Mouse (Mus musculus) hindbrain, embryonic 11.5 days (tissue): Measurements from ENCODE around the gene Sspn. TPM values are rescaled to one million over a fixed set of nuclear protein-coding genes. Genes with fewer than 3 reads are reported as not detected.

Experiments
- ATAC-seq: fragments of 200-750 bp; cut with Nextera tagmentation; 2 replicates; pipeline ENCODE4 v1.8.0; 2017; ENCODE audit warnings: mild to moderate bottlenecking, moderate TSS enrichment, moderate library complexity; ENCODE audit not compliant: low FRiP score
- DNase-seq: peaks from one replicate; pipeline ENCODE4 v3.0.0-alpha.2; 2015; ENCODE audit warnings: low spot score
- H3K27ac ChIP-seq: fragments of 300-500 bp; sonication (generic); 2 replicates; pipeline ENCODE4 v1.5.1; 2014; ENCODE audit warnings: mild to moderate bottlenecking, low read depth, low read length
- H3K27me3 ChIP-seq: fragments of 300-500 bp; sonication (generic); 2 replicates; pipeline ENCODE4 v1.6.1; 2014; ENCODE audit warnings: mild to moderate bottlenecking, low read length, moderate library complexity, mixed read lengths; ENCODE audit not compliant: control insufficient read depth, insufficient read depth
- H3K36me3 ChIP-seq: fragments of 300-500 bp; sonication (generic); 2 replicates; pipeline ENCODE4 v1.6.1; 2014; ENCODE audit warnings: mild to moderate bottlenecking, low read length, moderate library complexity, mixed read lengths; ENCODE audit not compliant: control insufficient read depth, insufficient read depth
- H3K4me1 ChIP-seq: fragments of 300-500 bp; sonication (generic); replicated peaks from 2 replicates; pipeline ENCODE4 v1.6.1; 2014; ENCODE audit warnings: low read length, mixed read lengths; ENCODE audit not compliant: control insufficient read depth, insufficient read depth
- H3K4me2 ChIP-seq: fragments of 300-500 bp; sonication (generic); replicated peaks from 2 replicates; pipeline ENCODE4 v1.6.1; 2014; ENCODE audit warnings: mild to moderate bottlenecking, low read depth, low read length
- H3K4me3 ChIP-seq: fragments of 300-500 bp; sonication (generic); 2 replicates; pipeline ENCODE4 v1.5.1; 2014; ENCODE audit warnings: low read depth, low read length
- H3K9ac ChIP-seq: fragments of 300-500 bp; sonication (generic); 2 replicates; pipeline ENCODE4 v1.6.1; 2014; ENCODE audit warnings: low read depth, low read length
- H3K9me3 ChIP-seq: fragments of 300-500 bp; sonication (generic); 2 replicates; pipeline ENCODE4 v1.6.1; 2016; ENCODE audit warnings: low read length; ENCODE audit not compliant: control insufficient read depth
- WGBS: fragments of 180-500 bp; shearing (Covaris S2); extraction: QIAGEN DNeasy Blood & Tissue Kit; methylation state at CpG from one replicate; pipeline ENCODE4 v1.1.7; 2014; 5-methylcytosine and 5-hydroxymethylcytosine counted together
- polyA plus RNA-seq: library from polyadenylated mRNA; unstranded; fragments of >200 nt; fragmentation: Nextera tagmentation; extraction: Ambion mirVana; gene quantifications from 2 replicates; pipeline ENCODE4 v1.2.1, GENCODE M21; 2014

Sspn gene
- polyA plus RNA-seq, 1 experiment from 2014 or later, result 2.3 TPM

GRCm38 (mm10) chr6:145942263-145942966 lies 11.0 kb downstream of the Sspn start:
- no peaks in the 10 kb centered on the region for H3K4me1 ChIP-seq
- DNase-seq, result no peak

DNA sequence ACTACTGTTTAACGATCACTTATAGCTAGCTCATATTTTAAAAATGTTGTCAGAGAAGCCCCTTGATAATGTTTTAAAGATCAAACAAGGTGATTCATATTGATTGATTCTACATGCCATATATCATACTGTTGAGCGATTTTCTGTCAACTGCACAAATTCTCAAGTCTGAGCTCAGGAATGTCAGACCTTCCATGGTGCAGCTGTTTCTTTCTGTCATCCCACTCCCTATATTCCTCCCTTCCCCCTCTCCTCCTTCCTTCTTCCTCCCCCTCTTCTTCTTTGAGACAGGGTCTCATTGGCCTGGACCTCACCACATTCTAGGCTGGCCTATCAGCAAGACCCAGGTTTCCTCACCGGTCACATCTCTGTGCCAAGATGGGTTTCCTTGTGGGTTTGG lies 12.0 kb downstream of the Sspn start:
- H3K27me3 ChIP-seq, result no peaks in the 10 kb centered on the region
- H3K4me3 ChIP-seq, result no peak overlapping the region
- no peaks in the 10 kb centered on the region for H3K36me3 ChIP-seq
- H3K27ac ChIP-seq, result no peak overlapping the region
- H3K9ac ChIP-seq, result no peak overlapping the region
- 85% methylated on average over 3 of the region's 3 CpGs for WGBS
- ATAC-seq, result no peak
- H3K4me2 ChIP-seq, result no peak overlapping the region
- no peaks in the 10 kb centered on the region for H3K4me1 ChIP-seq
- DNase-seq, result no peak
- H3K9me3 ChIP-seq, result no peaks in the 10 kb centered on the region

More at GRCm38 (mm10) chr6:145942263-145942966, 11.0 kb downstream of the Sspn start:
- Histone ChIP-seq H3K4me2 (no peak overlapping the region), H3K9me3 (no peaks in the 10 kb centered on the region), H3K9ac (no peak overlapping the region), H3K36me3 (no peaks in the 10 kb centered on the region), H3K4me3 (no peak overlapping the region), H3K27me3 (no peaks in the 10 kb centered on the region), H3K27ac (no peak overlapping the region)
- WGBS, result 83% methylated on average over 12 of the region's 12 CpGs
- no peak for ATAC-seq

DNA sequence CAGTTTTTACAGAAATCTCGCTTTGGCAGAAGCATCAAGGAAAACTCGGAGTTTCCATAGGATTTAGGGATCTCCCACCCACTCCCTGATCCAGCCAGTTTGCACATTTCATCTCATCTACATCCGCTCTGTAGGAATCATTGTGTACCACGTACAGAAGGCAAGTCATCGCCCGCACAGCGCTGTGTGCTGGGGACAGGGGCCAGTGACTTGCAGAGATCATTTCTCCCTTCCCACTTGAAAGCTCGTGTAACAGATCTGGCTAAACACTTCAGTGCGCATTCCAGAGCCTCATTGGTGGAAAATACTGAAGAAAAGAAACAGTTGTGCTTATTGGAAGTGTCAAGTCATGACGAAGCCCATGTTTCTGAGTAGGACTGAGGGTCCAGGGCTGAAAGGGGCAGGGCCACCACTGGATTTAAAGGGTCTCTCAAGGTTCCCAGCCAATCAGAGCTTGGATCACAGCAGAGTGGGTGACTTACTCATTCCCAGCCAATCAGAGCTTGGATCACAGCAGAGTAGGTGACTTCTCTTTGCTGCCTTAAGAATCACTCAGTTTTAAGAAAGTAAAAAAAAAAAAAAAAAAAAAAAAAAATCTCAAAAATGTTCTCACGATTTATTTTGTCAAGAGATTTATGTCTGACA lies 14.4 kb downstream of the Sspn start:
- no peak overlapping the region for H3K27ac ChIP-seq
- no peaks in the 10 kb centered on the region for H3K4me1 ChIP-seq
- H3K9me3 ChIP-seq, result no peaks in the 10 kb centered on the region
- ATAC-seq, result no peak
- no peak overlapping the region for H3K4me2 ChIP-seq
- H3K9ac ChIP-seq, result no peak overlapping the region
- no peaks in the 10 kb centered on the region for H3K27me3 ChIP-seq
- no peak overlapping the region for H3K4me3 ChIP-seq
- no peaks in the 10 kb centered on the region for H3K36me3 ChIP-seq
- 82% methylated on average over 11 of the region's 11 CpGs for WGBS
- no peak for DNase-seq

DNA sequence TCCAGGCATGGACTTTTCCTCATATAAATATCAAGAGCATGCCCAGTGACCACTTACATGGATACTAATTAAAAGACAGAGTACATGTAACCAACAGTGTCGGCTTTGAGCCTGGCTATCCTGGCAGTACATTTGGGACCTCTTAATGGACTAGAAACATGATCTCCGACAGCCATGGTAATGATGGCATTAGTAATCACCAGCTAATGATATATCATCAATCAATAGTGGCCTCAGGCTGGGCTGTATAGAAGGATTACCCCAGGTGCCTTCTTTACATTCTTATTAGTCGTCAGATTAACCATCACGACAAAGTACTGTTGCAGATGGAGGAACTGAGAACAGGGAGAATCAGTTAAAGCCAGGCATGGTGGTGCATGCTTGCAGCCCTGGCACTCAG lies 17.6 kb downstream of the Sspn start:
- no peaks in the 10 kb centered on the region for H3K4me1 ChIP-seq
- H3K4me2 ChIP-seq, result no peak overlapping the region
- H3K9ac ChIP-seq, result no peak overlapping the region
- H3K4me3 ChIP-seq, result no peak overlapping the region
- H3K27me3 ChIP-seq, result no peaks in the 10 kb centered on the region
- WGBS, result 49% methylated on average over 4 of the region's 4 CpGs
- ATAC-seq (no peak), DNase-seq (no peak)
- H3K27ac ChIP-seq, result no peak overlapping the region
- no peaks in the 10 kb centered on the region for H3K9me3 ChIP-seq
- H3K36me3 ChIP-seq, result no peaks in the 10 kb centered on the region

- Histone ChIP-seq H3K36me3 (no peaks in the 10 kb centered on the region), H3K4me2 (no peak overlapping the region), H3K4me1 (no peaks in the 10 kb centered on the region), H3K9me3 (no peaks in the 10 kb centered on the region), H3K9ac (no peak overlapping the region), H3K27me3 (no peaks in the 10 kb centered on the region), H3K4me3 (no peak overlapping the region), H3K27ac (no peak overlapping the region)
- WGBS, result 87% methylated on average over 5 of the region's 5 CpGs
- DNase-seq, result no peak
- no peak for ATAC-seq
Measured at GRCm38 (mm10) chr6:145950626-145951025, 19.2 kb downstream of the Sspn start.

- Histone ChIP-seq H3K27ac (no peak overlapping the region), H3K36me3 (no peaks in the 10 kb centered on the region), H3K9me3 (no peaks in the 10 kb centered on the region), H3K9ac (no peak overlapping the region), H3K27me3 (no peaks in the 10 kb centered on the region), H3K4me2 (no peak overlapping the region), H3K4me3 (no peak overlapping the region), H3K4me1 (no peaks in the 10 kb centered on the region)
- WGBS, result 90% methylated on average over 3 of the region's 3 CpGs
- ATAC-seq (no peak), DNase-seq (no peak)
Measured at GRCm38 (mm10) chr6:145952594-145952993, 21.2 kb downstream of the Sspn start.

- no peaks in the 10 kb centered on the region for H3K27me3 ChIP-seq
- no peaks in the 10 kb centered on the region for H3K9me3 ChIP-seq
- 79% methylated on average over 13 of the region's 13 CpGs for WGBS
- H3K36me3 ChIP-seq, result no peaks in the 10 kb centered on the region
- H3K9ac ChIP-seq, result no peak overlapping the region
- H3K4me2 ChIP-seq, result no peak overlapping the region
- H3K4me1 ChIP-seq, result no peaks in the 10 kb centered on the region
- ATAC-seq, result no peak
- no peak for DNase-seq
- H3K4me3 ChIP-seq, result no peak overlapping the region
- H3K27ac ChIP-seq, result no peak overlapping the region
Measured at GRCm38 (mm10) chr6:145953121-145953896, 21.9 kb downstream of the Sspn start.

GRCm38 (mm10) chr6:145957427-145957965 lies 26.1 kb downstream of the Sspn start:
- Histone ChIP-seq H3K27me3 (no peaks in the 10 kb centered on the region), H3K36me3 (no peaks in the 10 kb centered on the region), H3K4me2 (no peak overlapping the region), H3K27ac (no peak overlapping the region), H3K4me1 (no peaks in the 10 kb centered on the region), H3K9ac (no peak overlapping the region), H3K4me3 (no peak overlapping the region), H3K9me3 (no peaks in the 10 kb centered on the region)
- 71% methylated on average over 6 of the region's 6 CpGs for WGBS
- ATAC-seq, result no peak
- DNase-seq, result no peak
